Mouse (Mus musculus) intestine, postnatal 0 days (tissue): ENCODE measurements around the gene Gm128. TPM values are rescaled to one million over a fixed set of nuclear protein-coding genes. Genes with fewer than 3 reads are reported as not detected.
"Not testable (repeated sequence)": the region's sequence is repeated elsewhere in the genome, so short reads cannot be mapped to it uniquely, and the experiment has no call there.

Experiments
- ATAC-seq: fragments of 200-750 bp; cut with Nextera tagmentation; 2 replicates; pipeline ENCODE4 v1.8.0; 2017; ENCODE audit warnings: mild to moderate bottlenecking, moderate TSS enrichment, moderate library complexity
- H3K27ac ChIP-seq: fragments of 300-500 bp; sonication (generic); 2 replicates; pipeline ENCODE4 v1.5.1; 2014; ENCODE audit warnings: mild to moderate bottlenecking, low read depth, low read length, moderate library complexity
- H3K27me3 ChIP-seq: fragments of 300-500 bp; sonication (generic); replicated peaks from 2 replicates; pipeline ENCODE4 v1.6.1; 2014; ENCODE audit warnings: low read length, mixed read lengths; ENCODE audit not compliant: control insufficient read depth, insufficient read depth
- H3K36me3 ChIP-seq: fragments of 300-500 bp; sonication (generic); 2 replicates; pipeline ENCODE4 v1.6.1; 2014; ENCODE audit warnings: mild to moderate bottlenecking, moderate library complexity; ENCODE audit not compliant: control insufficient read depth, insufficient read depth
- H3K4me1 ChIP-seq: fragments of 300-500 bp; sonication (generic); replicated peaks from 2 replicates; pipeline ENCODE4 v1.6.1; 2014; ENCODE audit warnings: antibody characterized with exemption, low read length, mixed read lengths; ENCODE audit not compliant: control insufficient read depth, insufficient read depth
- H3K4me2 ChIP-seq: fragments of 300-500 bp; sonication (generic); replicated peaks from 2 replicates; pipeline ENCODE4 v1.6.1; 2014; ENCODE audit warnings: low read depth, mild to moderate bottlenecking, moderate library complexity
- H3K4me3 ChIP-seq: fragments of 300-500 bp; sonication (generic); 2 replicates; pipeline ENCODE4 v1.5.1; 2014; ENCODE audit warnings: low read depth, low read length
- H3K9ac ChIP-seq: fragments of 300-500 bp; sonication (generic); 2 replicates; pipeline ENCODE4 v1.6.1; 2014; ENCODE audit warnings: mild to moderate bottlenecking, low read depth, low read length
- H3K9me3 ChIP-seq: fragments of 300-500 bp; sonication (generic); 2 replicates; pipeline ENCODE4 v1.6.1; 2016; ENCODE audit warnings: mixed run types; ENCODE audit not compliant: control insufficient read depth
- CTCF ChIP-seq: sonication (generic); IDR thresholded peaks from 2 replicates; pipeline ENCODE4 v1.5.1; 2016; ENCODE audit warnings: low read depth, mild to moderate bottlenecking, control low read depth, antibody characterized with exemption, moderate library complexity
- WGBS: fragments of 180-500 bp; shearing (Covaris S2); extraction: QIAGEN DNeasy Blood & Tissue Kit; methylation state at CpG from one replicate; pipeline ENCODE4 v1.1.7; 2014; 5-methylcytosine and 5-hydroxymethylcytosine counted together
- polyA plus RNA-seq: library from polyadenylated mRNA; unstranded; fragments of >200 nt; fragmentation: Nextera tagmentation; extraction: Ambion mirVana; gene quantifications from 2 replicates; pipeline ENCODE4 v1.2.1, GENCODE M21; 2015

Gm128 gene
- polyA plus RNA-seq, 1 experiment from 2014 or later: 0.14 TPM

- no peak for ATAC-seq
- H3K4me2 ChIP-seq: no peak overlapping the region
- H3K36me3 ChIP-seq: peaks cover 8% of the 10 kb centered on the region
- no peak overlapping the region for H3K4me3 ChIP-seq
- no peaks in the 10 kb centered on the region for H3K9me3 ChIP-seq
- WGBS: 98% methylated on average over 2 of the region's 2 CpGs
- no peaks in the 10 kb centered on the region for H3K27me3 ChIP-seq
- no peak for TF ChIP-seq CTCF
- H3K4me1 ChIP-seq: no peaks in the 10 kb centered on the region
- H3K27ac ChIP-seq: no peak overlapping the region
- H3K9ac ChIP-seq: no peak overlapping the region
Observed at GRCm38 (mm10) chr3:95223041-95223440, 18.4 kb downstream of the Gm128 start.

- Histone ChIP-seq H3K4me2 (peak overlapping the region; percentile 65), H3K36me3 (peaks cover 17% of the 10 kb centered on the region), H3K9me3 (no peaks in the 10 kb centered on the region), H3K4me1 (0 out of 2 replicates have a peak, but pooled peaks cover 4% of the 10 kb centered on the region), H3K27ac (peak overlapping the region; percentile 99), H3K4me3 (peak overlapping the region; percentile 87; the same call in 1 of the 2 replicates), H3K27me3 (no peaks in the 10 kb centered on the region), H3K9ac (no peak overlapping the region)
- WGBS: 78% methylated on average over 6 of the region's 6 CpGs
- ATAC-seq: no peak
- no peak for TF ChIP-seq CTCF
Observed at GRCm38 (mm10) chr3:95218466-95219137, 22.8 kb downstream of the Gm128 start.

GRCm38 (mm10) chr3:95217255-95218134 lies 23.9 kb downstream of the Gm128 start, which contains the start of gene Gabpb2:
Gene Gabpb2, minus strand, starts transcription at chr3:95217916.
- H3K4me3 ChIP-seq: peak within 1 kb of the TSS; percentile 87
- H3K27ac ChIP-seq: peak within 1 kb of the TSS; percentile 99
- H3K9me3 ChIP-seq: no peaks in the 10 kb centered on the region
- no peaks in the 10 kb centered on the region for H3K27me3 ChIP-seq
- H3K36me3 ChIP-seq: peaks cover 17% of the 10 kb centered on the region
- peak; percentile 94 for TF ChIP-seq CTCF
- WGBS: under 1% methylated on average over 54 of the region's 56 CpGs
- H3K4me1 ChIP-seq: 0 out of 2 replicates have a peak, but pooled peaks cover 4% of the 10 kb centered on the region
- H3K4me2 ChIP-seq: peak within 1 kb of the TSS; percentile 65
- H3K9ac ChIP-seq: peak within 1 kb of the TSS; percentile 97
- peak; percentile 86 for ATAC-seq

GRCm38 (mm10) chr3:95216655-95217254 lies 24.6 kb downstream of the Gm128 start:
- peak overlapping the region; percentile 65 for H3K4me2 ChIP-seq
- 11% methylated on average over 4 of the region's 4 CpGs for WGBS
- ATAC-seq: peak; percentile 11; the same call in 1 of the 2 replicates
- TF ChIP-seq CTCF: no peak
- peaks cover 17% of the 10 kb centered on the region for H3K36me3 ChIP-seq
- H3K9ac ChIP-seq: peak overlapping the region; percentile 97
- peak overlapping the region; percentile 99; the same call in 1 of the 2 replicates for H3K27ac ChIP-seq
- H3K9me3 ChIP-seq: no peaks in the 10 kb centered on the region
- H3K27me3 ChIP-seq: no peaks in the 10 kb centered on the region
- H3K4me3 ChIP-seq: peak overlapping the region; percentile 87
- H3K4me1 ChIP-seq: 0 out of 2 replicates have a peak, but pooled peaks cover 4% of the 10 kb centered on the region

GRCm38 (mm10) chr3:95213609-95213975 lies 27.8 kb downstream of the Gm128 start:
- Histone ChIP-seq H3K27ac (no peak overlapping the region), H3K4me2 (no peak overlapping the region), H3K4me1 (0 out of 2 replicates have a peak, but pooled peaks cover 4% of the 10 kb centered on the region), H3K9ac (no peak overlapping the region), H3K27me3 (no peaks in the 10 kb centered on the region), H3K36me3 (peaks cover 13% of the 10 kb centered on the region; the same call in 1 of the 2 replicates), H3K9me3 (no peaks in the 10 kb centered on the region), H3K4me3 (no peak overlapping the region)
- no peak for TF ChIP-seq CTCF
- WGBS: 93% methylated on average over 1 of the region's 1 CpGs
- ATAC-seq: no peak

GRCm38 (mm10) chr3:95212889-95213608 lies 28.3 kb downstream of the Gm128 start:
- H3K9me3 ChIP-seq, H3K9ac ChIP-seq, H3K27ac ChIP-seq, ATAC-seq, H3K4me1 ChIP-seq, H3K4me2 ChIP-seq, H3K27me3 ChIP-seq, H3K4me3 ChIP-seq: not testable (repeated sequence)
- H3K36me3 ChIP-seq: peaks cover 19% of the 10 kb centered on the region; the same call in 1 of the 2 replicates
- 95% methylated on average over 7 of the region's 10 CpGs for WGBS
